Comparison of ENCODE assay signal across 9 mouse cellular contexts in genomic region chr4:102239657-102240390, GRCm38 (mm10).
DNase-seq lines count a peak whose midpoint lies in the region; ATAC-seq lines count a peak whose summit lies in the region.
"Had no signal": no experiment of that assay in that cellular context is flagged by ENCODE, and none has a peak within 500 bp of the region (broad histone marks: within the 10 kb centered on the region; RNA-seq: fewer than 3 reads in every experiment).

No protein-coding gene starts in this region.

- peak; percentile 31 for DNase-seq in neural tube, embryonic 11.5 days (ENCODE audit: low spot score)
- DNase-seq in neural tube, embryonic 10.5 days (ENCODE audit: extremely low spot score, low spot score), result no peak
- DNase-seq in left cerebral cortex, postnatal 14 days (ENCODE audit: low spot score in 2 of 2), result peak; percentile 52 to 64
- peak; percentile 19 to 54 for DNase-seq in right cerebral cortex, postnatal 36 days (ENCODE audit: low spot score in 2 of 2)
- no peak for DNase-seq in spleen, postnatal 36 days (ENCODE audit: low spot score in 2 of 2)
- DNase-seq in yolk sac, embryonic 10.5 days (ENCODE audit: low spot score), result no peak

- peak; percentile 87 for ATAC-seq in neural tube, embryonic 11.5 days (ENCODE audit: insufficient read depth, low FRiP score, low TSS enrichment)
- ATAC-seq in hindbrain, embryonic 12.5 days (ENCODE audit: low FRiP score), result peak; percentile 61; the same call in 1 of the 2 replicates
- no peak for ATAC-seq in kidney, embryonic 14.5 days (ENCODE audit: low FRiP score, low TSS enrichment)

- H3K36me3 ChIP-seq in neural tube, embryonic 11.5 days (ENCODE audit: control insufficient read depth, insufficient read depth, low read length), result no peaks in the 10 kb centered on the region
- H3K36me3 ChIP-seq in hindbrain, embryonic 12.5 days, result no peaks in the 10 kb centered on the region
- no peaks in the 10 kb centered on the region for H3K36me3 ChIP-seq in kidney, embryonic 14.5 days (ENCODE audit: control insufficient read depth, insufficient read depth, low read length)

- H3K4me2 ChIP-seq in neural tube, embryonic 11.5 days (ENCODE audit: low read depth), result no peak overlapping the region
- no peak overlapping the region for H3K4me2 ChIP-seq in hindbrain, embryonic 12.5 days (replicated peaks)
- H3K4me2 ChIP-seq in kidney, embryonic 14.5 days (replicated peaks; ENCODE audit: low read depth, low read length), result no peak overlapping the region

- H3K27me3 ChIP-seq in neural tube, embryonic 11.5 days (ENCODE audit: control insufficient read depth, insufficient read depth, low read length), result no peaks in the 10 kb centered on the region
- no peaks in the 10 kb centered on the region for H3K27me3 ChIP-seq in hindbrain, embryonic 12.5 days
- no peaks in the 10 kb centered on the region for H3K27me3 ChIP-seq in kidney, embryonic 14.5 days (ENCODE audit: control insufficient read depth, insufficient read depth, low read length)
- H3K27me3 ChIP-seq: CH12.LX had no signal

- no peak overlapping the region for H3K9ac ChIP-seq in neural tube, embryonic 11.5 days (ENCODE audit: low read length)
- H3K9ac ChIP-seq in hindbrain, embryonic 12.5 days, result no peak overlapping the region
- no peak overlapping the region for H3K9ac ChIP-seq in kidney, embryonic 14.5 days (ENCODE audit: low read depth, low read length)

- no peak overlapping the region for H3K4me3 ChIP-seq in neural tube, embryonic 11.5 days (ENCODE audit: low read depth, low read length)
- H3K4me3 ChIP-seq in hindbrain, embryonic 12.5 days, result no peak overlapping the region
- no peak overlapping the region for H3K4me3 ChIP-seq in kidney, embryonic 14.5 days (ENCODE audit: low read length)

- H3K4me1 ChIP-seq in neural tube, embryonic 11.5 days (ENCODE audit: control insufficient read depth, insufficient read depth, low read length), result peaks cover 5% of the 10 kb centered on the region; the same call in 1 of the 2 replicates
- peaks cover 8% of the 10 kb centered on the region for H3K4me1 ChIP-seq in hindbrain, embryonic 12.5 days
- no peaks in the 10 kb centered on the region for H3K4me1 ChIP-seq in kidney, embryonic 14.5 days (ENCODE audit: control insufficient read depth, insufficient read depth, low read length)

- intact Hi-C loops in left cerebral cortex, postnatal 14 days (cut with DNase I), result no loop called here

- H3K9me3 ChIP-seq in neural tube, embryonic 11.5 days (ENCODE audit: control insufficient read depth, low read length), result no peaks in the 10 kb centered on the region
- H3K9me3 ChIP-seq in hindbrain, embryonic 12.5 days (replicated peaks), result no peaks in the 10 kb centered on the region
- no peaks in the 10 kb centered on the region for H3K9me3 ChIP-seq in kidney, embryonic 14.5 days (ENCODE audit: control insufficient read depth, low read length)

- WGBS in neural tube, embryonic 11.5 days, result 45% methylated on average over 12 of the region's 12 CpGs
- 54% methylated on average over 12 of the region's 12 CpGs for WGBS in hindbrain, embryonic 12.5 days
- 64% methylated on average over 12 of the region's 12 CpGs for WGBS in kidney, embryonic 14.5 days

- H3K27ac ChIP-seq in neural tube, embryonic 11.5 days (ENCODE audit: low read depth, low read length), result 0 out of 2 replicates have a peak overlapping the region, but pooled peaks have one; percentile 44
- H3K27ac ChIP-seq in hindbrain, embryonic 12.5 days, result no peak overlapping the region; the same call in 1 of the 2 replicates
- H3K27ac ChIP-seq in kidney, embryonic 14.5 days (ENCODE audit: low read depth, low read length), result no peak overlapping the region

Comparison
In these comparisons a context has a peak if more than half of its experiments do, and no peak if none do; other contexts are left out.
1. DNase-seq: peak in neural tube, embryonic 11.5 days (single experiment), left cerebral cortex, postnatal 14 days (2 of 2) and right cerebral cortex, postnatal 36 days (2 of 2); none in neural tube, embryonic 10.5 days (single experiment), spleen, postnatal 36 days (0 of 2) and yolk sac, embryonic 10.5 days (single experiment).